Mouse (Mus musculus) T-helper 2 cell (primary cell): ENCODE data around the gene Dolk.

Experiments
- in situ Hi-C: fragments of 300-600 bp; cut with MboI, MseI; formaldehyde crosslinking; loops from one replicate; pipeline ENCODE4 v1.15.1; 2025; ENCODE audit warnings: high pct_unique_total_duplicates

Dolk gene

GRCm38 (mm10) chr2:30269241-30269990 is 16.7 kb downstream of the Dolk start:
- in situ Hi-C loops, result loop anchor here (5.0 kb wide), 1 partner anchor 92 kb away; the partner anchor contains the start of gene Spout1

- in situ Hi-C loops, result loop anchor here (5.0 kb wide), 1 partner anchor 91 kb away; the partner anchor contains the start of gene Spout1
These were observed 17.8 kb downstream of the Dolk start for GRCm38 (mm10) chr2:30268371-30268770.

GRCm38 (mm10) chr2:30267466-30267865 is 18.7 kb downstream of the Dolk start:
- in situ Hi-C loops, result loop anchor here (5.0 kb wide), 1 partner anchor 90 kb away; the partner anchor contains the start of gene Spout1

- in situ Hi-C loops, result loop anchor here (5.0 kb wide), 1 partner anchor 89 kb away; the partner anchor contains the start of gene Spout1
These were observed 19.7 kb downstream of the Dolk start for GRCm38 (mm10) chr2:30266392-30266941.

GRCm38 (mm10) chr2:30265767-30266253 is 20.3 kb downstream of the Dolk start, which contains the start of gene Phyhd1:
Gene Phyhd1 (plus strand): TSS chr2:30266203.
- in situ Hi-C loops, result loop anchor here (5.0 kb wide), 1 partner anchor 89 kb away; the partner anchor contains the start of gene Spout1

GRCm38 (mm10) chr2:30264671-30265519 is 21.2 kb downstream of the Dolk start:
- in situ Hi-C loops, result loop anchor here (5.0 kb wide), 1 partner anchor 88 kb away; the partner anchor contains the start of gene Spout1

GRCm38 (mm10) chr2:30263811-30264210 is 22.3 kb downstream of the Dolk start:
- in situ Hi-C loops, result no loop called here

- in situ Hi-C loops, result no loop called here
These were observed 23.2 kb downstream of the Dolk start for GRCm38 (mm10) chr2:30262840-30263441.

- in situ Hi-C loops, result no loop called here
These were observed 24.0 kb downstream of the Dolk start for GRCm38 (mm10) chr2:30261921-30262839.

- in situ Hi-C loops, result no loop called here
These were observed 24.9 kb downstream of the Dolk start for GRCm38 (mm10) chr2:30261064-30261736.

GRCm38 (mm10) chr2:30259131-30260064 is 26.7 kb downstream of the Dolk start:
- in situ Hi-C loops, result no loop called here

GRCm38 (mm10) chr2:30258600-30258999 is 27.5 kb downstream of the Dolk start:
- in situ Hi-C loops, result no loop called here

GRCm38 (mm10) chr2:30257699-30258460 is 28.3 kb downstream of the Dolk start:
- in situ Hi-C loops, result no loop called here

- in situ Hi-C loops, result no loop called here
These were observed 29.4 kb downstream of the Dolk start for GRCm38 (mm10) chr2:30256616-30257350.

- in situ Hi-C loops, result no loop called here
These were observed 30.3 kb downstream of the Dolk start for GRCm38 (mm10) chr2:30255631-30256395.

GRCm38 (mm10) chr2:30253809-30254208 is 32.3 kb downstream of the Dolk start:
- in situ Hi-C loops, result no loop called here
